Mouse (Mus musculus): ENCODE measurements around the gene Gpr55. TPM values are rescaled to one million over a fixed set of nuclear protein-coding genes. Genes with fewer than 3 reads are reported as not detected.

The Gpr55 gene
- polyA plus RNA-seq, 1 experiment from 2014 or later: 0.09 TPM

GRCm38 (mm10) chr1:85933631-85934465, 27.0 kb downstream of the Gpr55 start:
- ATAC-seq (ENCODE audit: insufficient number of reproducible peaks, low FRiP score): 0 out of 2 replicates have a peak, but pooled peaks have one; percentile 37
- H3K9me3 ChIP-seq (replicated peaks): no peaks in the 10 kb centered on the region
- 0 out of 2 replicates have a peak overlapping the region, but pooled peaks have one; percentile 12 for H3K27ac ChIP-seq (ENCODE audit: poor library complexity, severe bottlenecking)
- H3K4me2 ChIP-seq: peak overlapping the region; percentile 48
- H3K9ac ChIP-seq: no peak overlapping the region
- H3K27me3 ChIP-seq (replicated peaks): no peaks in the 10 kb centered on the region
- H3K36me3 ChIP-seq: no peaks in the 10 kb centered on the region
- 16% methylated on average over 11 of the region's 11 CpGs for WGBS
- H3K4me3 ChIP-seq: no peak overlapping the region
- H3K4me1 ChIP-seq (replicated peaks): peaks cover 20% of the 10 kb centered on the region

GRCm38 (mm10) chr1:85933226-85933625, 27.6 kb downstream of the Gpr55 start:
- no peaks in the 10 kb centered on the region for H3K27me3 ChIP-seq (replicated peaks)
- no peaks in the 10 kb centered on the region for H3K9me3 ChIP-seq (replicated peaks)
- H3K27ac ChIP-seq (ENCODE audit: poor library complexity, severe bottlenecking): peak overlapping the region; percentile 12; the same call in 1 of the 2 replicates
- no peak overlapping the region for H3K9ac ChIP-seq
- 35% methylated on average over 7 of the region's 7 CpGs for WGBS
- ATAC-seq (ENCODE audit: insufficient number of reproducible peaks, low FRiP score): no peak
- H3K4me1 ChIP-seq (replicated peaks): peaks cover 25% of the 10 kb centered on the region
- no peaks in the 10 kb centered on the region for H3K36me3 ChIP-seq
- no peak overlapping the region for H3K4me3 ChIP-seq
- H3K4me2 ChIP-seq: peak overlapping the region; percentile 48

GRCm38 (mm10) chr1:85931170-85931569, 29.6 kb downstream of the Gpr55 start:
- no peaks in the 10 kb centered on the region for H3K9me3 ChIP-seq (replicated peaks)
- no peak overlapping the region for H3K4me3 ChIP-seq
- 72% methylated on average over 5 of the region's 5 CpGs for WGBS
- no peak overlapping the region for H3K4me2 ChIP-seq
- no peaks in the 10 kb centered on the region for H3K27me3 ChIP-seq (replicated peaks)
- no peaks in the 10 kb centered on the region for H3K36me3 ChIP-seq
- H3K4me1 ChIP-seq (replicated peaks): peaks cover 32% of the 10 kb centered on the region
- H3K27ac ChIP-seq (ENCODE audit: poor library complexity, severe bottlenecking): no peak overlapping the region
- H3K9ac ChIP-seq: no peak overlapping the region
- ATAC-seq (ENCODE audit: insufficient number of reproducible peaks, low FRiP score): no peak

- Histone ChIP-seq H3K27ac (ENCODE audit: poor library complexity, severe bottlenecking) (no peak overlapping the region), H3K4me2 (no peak overlapping the region), H3K9ac (no peak overlapping the region), H3K27me3 (replicated peaks) (no peaks in the 10 kb centered on the region), H3K4me1 (replicated peaks) (peaks cover 29% of the 10 kb centered on the region), H3K4me3 (no peak overlapping the region), H3K9me3 (replicated peaks) (no peaks in the 10 kb centered on the region), H3K36me3 (no peaks in the 10 kb centered on the region)
- ATAC-seq (ENCODE audit: insufficient number of reproducible peaks, low FRiP score): no peak
- 70% methylated on average over 6 of the region's 6 CpGs for WGBS
Measured at GRCm38 (mm10) chr1:85929406-85929805, 31.4 kb downstream of the Gpr55 start.

- no peaks in the 10 kb centered on the region for H3K36me3 ChIP-seq
- peaks cover 22% of the 10 kb centered on the region for H3K4me1 ChIP-seq (replicated peaks)
- H3K27ac ChIP-seq (ENCODE audit: poor library complexity, severe bottlenecking): no peak overlapping the region
- no peak overlapping the region for H3K9ac ChIP-seq
- 67% methylated on average over 4 of the region's 4 CpGs for WGBS
- ATAC-seq (ENCODE audit: insufficient number of reproducible peaks, low FRiP score): no peak
- H3K27me3 ChIP-seq (replicated peaks): no peaks in the 10 kb centered on the region
- H3K4me2 ChIP-seq: no peak overlapping the region
- H3K9me3 ChIP-seq (replicated peaks): no peaks in the 10 kb centered on the region
- H3K4me3 ChIP-seq: no peak overlapping the region
Measured at GRCm38 (mm10) chr1:85928688-85929065, 32.1 kb downstream of the Gpr55 start.

- ATAC-seq (ENCODE audit: insufficient number of reproducible peaks, low FRiP score): no peak
- H3K9ac ChIP-seq: no peak within 1 kb of the TSS
- H3K27me3 ChIP-seq (replicated peaks): no peaks in the 10 kb centered on the region
- H3K9me3 ChIP-seq (replicated peaks): no peaks in the 10 kb centered on the region
- no peak within 1 kb of the TSS for H3K27ac ChIP-seq (ENCODE audit: poor library complexity, severe bottlenecking)
- no peaks in the 10 kb centered on the region for H3K36me3 ChIP-seq
- H3K4me2 ChIP-seq: no peak within 1 kb of the TSS
- H3K4me3 ChIP-seq: no peak within 1 kb of the TSS
- WGBS: 61% methylated on average over 4 of the region's 4 CpGs
- peaks cover 17% of the 10 kb centered on the region for H3K4me1 ChIP-seq (replicated peaks)
Measured at GRCm38 (mm10) chr1:85928057-85928687, 32.6 kb downstream of the Gpr55 start, which contains the start of gene 4933407L21Rik. Gene 4933407L21Rik, plus strand, starts transcription at chr1:85928483.

GRCm38 (mm10) chr1:85925183-85925582, 35.6 kb downstream of the Gpr55 start:
- no peaks in the 10 kb centered on the region for H3K36me3 ChIP-seq
- ATAC-seq (ENCODE audit: insufficient number of reproducible peaks, low FRiP score): no peak
- H3K4me2 ChIP-seq: no peak overlapping the region
- 0 out of 2 replicates have a peak, but pooled peaks cover 2% of the 10 kb centered on the region for H3K9me3 ChIP-seq (replicated peaks)
- H3K27ac ChIP-seq (ENCODE audit: poor library complexity, severe bottlenecking): no peak overlapping the region
- no peak overlapping the region for H3K9ac ChIP-seq
- WGBS: 70% methylated on average over 5 of the region's 5 CpGs
- no peaks in the 10 kb centered on the region for H3K27me3 ChIP-seq (replicated peaks)
- H3K4me3 ChIP-seq: no peak overlapping the region
- peaks cover 17% of the 10 kb centered on the region for H3K4me1 ChIP-seq (replicated peaks)

- Histone ChIP-seq H3K9me3 (replicated peaks) (0 out of 2 replicates have a peak, but pooled peaks cover 5% of the 10 kb centered on the region), H3K4me1 (replicated peaks) (peaks cover 9% of the 10 kb centered on the region; the same call in 1 of the 2 replicates), H3K27me3 (replicated peaks) (no peaks in the 10 kb centered on the region), H3K9ac (no peak overlapping the region), H3K36me3 (no peaks in the 10 kb centered on the region), H3K4me2 (no peak overlapping the region), H3K4me3 (no peak overlapping the region), H3K27ac (ENCODE audit: poor library complexity, severe bottlenecking) (no peak overlapping the region)
- no peak for ATAC-seq (ENCODE audit: insufficient number of reproducible peaks, low FRiP score)
- WGBS: 62% methylated on average over 5 of the region's 5 CpGs
Measured at GRCm38 (mm10) chr1:85922865-85923211, 38.0 kb downstream of the Gpr55 start.

- Histone ChIP-seq H3K27ac (ENCODE audit: poor library complexity, severe bottlenecking) (no peak overlapping the region), H3K4me1 (replicated peaks) (0 out of 2 replicates have a peak, but pooled peaks cover 6% of the 10 kb centered on the region), H3K4me2 (no peak overlapping the region), H3K36me3 (no peaks in the 10 kb centered on the region), H3K9ac (no peak overlapping the region), H3K9me3 (replicated peaks) (0 out of 2 replicates have a peak, but pooled peaks cover 5% of the 10 kb centered on the region), H3K27me3 (replicated peaks) (no peaks in the 10 kb centered on the region), H3K4me3 (no peak overlapping the region)
- 67% methylated on average over 7 of the region's 7 CpGs for WGBS
- no peak for ATAC-seq (ENCODE audit: insufficient number of reproducible peaks, low FRiP score)
Measured at GRCm38 (mm10) chr1:85922127-85922864, 38.5 kb downstream of the Gpr55 start.

- Histone ChIP-seq H3K36me3 (no peaks in the 10 kb centered on the region), H3K4me1 (replicated peaks) (0 out of 2 replicates have a peak, but pooled peaks cover 8% of the 10 kb centered on the region), H3K4me2 (no peak overlapping the region), H3K27ac (ENCODE audit: poor library complexity, severe bottlenecking) (no peak overlapping the region), H3K9ac (no peak overlapping the region), H3K9me3 (replicated peaks) (0 out of 2 replicates have a peak, but pooled peaks cover 5% of the 10 kb centered on the region), H3K27me3 (replicated peaks) (no peaks in the 10 kb centered on the region), H3K4me3 (no peak overlapping the region)
- 85% methylated on average over 7 of the region's 7 CpGs for WGBS
- no peak for ATAC-seq (ENCODE audit: insufficient number of reproducible peaks, low FRiP score)
Measured at GRCm38 (mm10) chr1:85921725-85922124, 39.1 kb downstream of the Gpr55 start.

- no peaks in the 10 kb centered on the region for H3K27me3 ChIP-seq (replicated peaks)
- H3K27ac ChIP-seq (ENCODE audit: poor library complexity, severe bottlenecking): no peak overlapping the region
- ATAC-seq (ENCODE audit: insufficient number of reproducible peaks, low FRiP score): no peak
Measured at GRCm38 (mm10) chr1:85919621-85920020, 41.2 kb downstream of the Gpr55 start.

More at GRCm38 (mm10) chr1:85919621-85920020, 41.2 kb downstream of the Gpr55 start:
- H3K36me3 ChIP-seq: no peaks in the 10 kb centered on the region
- no peak overlapping the region for H3K9ac ChIP-seq
- 0 out of 2 replicates have a peak, but pooled peaks cover 9% of the 10 kb centered on the region for H3K4me1 ChIP-seq (replicated peaks)
- 65% methylated on average over 7 of the region's 7 CpGs for WGBS
- H3K4me3 ChIP-seq: no peak overlapping the region
- 0 out of 2 replicates have a peak, but pooled peaks cover 5% of the 10 kb centered on the region for H3K9me3 ChIP-seq (replicated peaks)
- H3K4me2 ChIP-seq: no peak overlapping the region
